Mouse (Mus musculus) erythroblast, embryonic 14.5 days (primary cell): ENCODE data around the gene Jam2.

ENCODE experiments used
- GATA1 ChIP-seq: IDR thresholded peaks from 2 replicates; pipeline ENCODE4 v1.6.1; 2012; ENCODE audit warnings: low read length, inconsistent platforms, mixed read lengths
- TAL1 ChIP-seq: IDR thresholded peaks from 3 replicates; pipeline ENCODE4 v1.6.1; 2012; ENCODE audit warnings: low read length, inconsistent platforms, mixed read lengths

DNA sequence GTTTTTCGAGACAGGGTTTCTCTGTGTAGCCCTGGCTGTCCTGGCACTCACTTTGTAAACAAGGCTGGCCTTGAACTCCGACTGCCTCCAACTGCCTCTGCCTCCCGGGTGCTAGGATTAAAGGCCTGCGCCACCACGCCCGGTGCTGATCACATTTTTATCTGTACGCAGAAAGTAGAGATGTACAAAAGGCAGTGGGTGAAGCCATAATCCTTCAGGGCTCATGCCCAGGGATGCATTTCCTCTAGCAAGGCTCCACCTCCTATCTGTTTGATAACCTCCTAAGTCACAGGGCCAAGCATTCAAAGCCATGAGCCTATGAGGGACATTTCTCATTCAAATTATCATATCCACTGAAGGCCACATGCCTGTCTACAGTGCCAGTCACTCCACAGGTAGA lies 34.0 kb downstream of the Jam2 start:
- TF ChIP-seq GATA1 (no peak), TAL1 (no peak)
